Mouse (Mus musculus): Measurements from ENCODE around the gene Zfp281. TPM values are rescaled to one million over a fixed set of nuclear protein-coding genes. Genes with fewer than 3 reads are reported as not detected.

Gene Zfp281
- total RNA-seq, 2 experiments from 2014 or later, result 15.6 to 19.3 TPM

Other genes with a start within 250 kb of the Zfp281 start
- 10 to 100 TPM; 10.5 to 14.8 TPM for gene Ddx59, start 209.6 kb upstream of the Zfp281 start, total RNA-seq (2021)
- gene Kif14, start 158.6 kb upstream of the Zfp281 start, total RNA-seq (2021), result under 1 TPM; 0.73 to 0.79 TPM